Mouse (Mus musculus) liver (tissue): ENCODE data around the gene Cers6.

Source experiments
- DNase-seq: peaks from one replicate; pipeline ENCODE4 v3.0.0-alpha.2; 2020; ENCODE audit warnings: mixed read lengths

Cers6 gene

GRCm38 (mm10) chr2:69129425-69130210 lies 268.4 kb downstream of the Cers6 start:
- no peak for DNase-seq

GRCm38 (mm10) chr2:69132046-69132445 lies 270.8 kb downstream of the Cers6 start:
- DNase-seq = peak; percentile 38

- no peak for DNase-seq
Observed at GRCm38 (mm10) chr2:69132488-69133040, 271.3 kb downstream of the Cers6 start.

DNA sequence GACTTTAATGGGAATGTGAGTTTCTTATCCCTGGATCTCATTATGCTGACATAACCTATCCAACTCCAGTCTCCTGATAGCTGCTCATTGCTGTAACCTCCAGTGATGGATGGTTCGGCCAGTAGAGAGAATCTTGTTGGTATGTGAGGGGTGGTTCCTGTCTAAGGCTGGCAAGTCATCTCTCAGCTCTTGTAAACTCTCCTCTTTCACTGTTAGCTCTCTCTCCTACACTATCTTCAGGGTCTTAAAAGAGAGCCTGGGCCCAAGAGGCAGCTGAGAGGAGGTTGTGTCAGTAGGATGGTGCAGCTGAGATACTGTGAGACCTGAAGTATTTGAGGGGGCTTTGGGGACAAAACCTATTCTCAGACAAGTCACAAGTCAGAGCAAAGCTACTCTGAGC lies 272.9 kb downstream of the Cers6 start:
- no peak for DNase-seq

- DNase-seq = no peak
Observed at GRCm38 (mm10) chr2:69134937-69135336, 273.7 kb downstream of the Cers6 start.

GRCm38 (mm10) chr2:69135661-69136576 lies 274.7 kb downstream of the Cers6 start, which contains the start of gene Nostrin:
TSS of gene Nostrin (plus strand) at chr2:69135800.
- no peak for DNase-seq

DNA sequence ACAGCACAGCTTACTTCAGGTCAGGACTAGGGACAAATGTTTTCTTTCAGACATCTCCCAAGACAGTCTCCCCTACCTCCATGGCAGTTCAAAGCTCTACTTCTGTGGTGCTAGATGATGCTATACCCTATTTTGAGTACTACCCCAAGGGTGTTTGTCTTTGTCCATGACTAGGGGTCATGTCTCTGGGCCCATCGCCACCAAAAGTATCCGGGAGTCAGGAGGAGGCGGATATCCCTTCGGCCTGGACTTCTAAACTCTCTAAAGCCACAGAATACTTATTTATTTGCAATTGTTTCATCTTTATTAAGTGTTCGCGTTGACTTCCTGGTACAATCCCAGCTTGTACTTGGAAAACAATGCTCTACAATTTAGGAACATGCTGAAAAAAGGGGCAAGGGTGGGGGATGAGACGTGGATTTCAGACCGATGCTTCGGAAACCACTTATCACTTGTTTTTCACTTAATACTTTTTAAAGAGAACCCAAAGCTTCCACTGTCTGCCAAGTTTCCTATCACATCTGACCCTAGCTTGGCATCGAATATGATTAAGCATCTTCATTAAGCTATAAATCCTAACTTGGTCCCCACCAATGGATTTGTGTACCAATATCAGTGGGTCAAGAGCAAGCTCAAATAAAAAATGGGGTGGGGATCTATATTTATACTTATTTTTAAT lies 276.3 kb downstream of the Cers6 start:
- no peak for DNase-seq

DNA sequence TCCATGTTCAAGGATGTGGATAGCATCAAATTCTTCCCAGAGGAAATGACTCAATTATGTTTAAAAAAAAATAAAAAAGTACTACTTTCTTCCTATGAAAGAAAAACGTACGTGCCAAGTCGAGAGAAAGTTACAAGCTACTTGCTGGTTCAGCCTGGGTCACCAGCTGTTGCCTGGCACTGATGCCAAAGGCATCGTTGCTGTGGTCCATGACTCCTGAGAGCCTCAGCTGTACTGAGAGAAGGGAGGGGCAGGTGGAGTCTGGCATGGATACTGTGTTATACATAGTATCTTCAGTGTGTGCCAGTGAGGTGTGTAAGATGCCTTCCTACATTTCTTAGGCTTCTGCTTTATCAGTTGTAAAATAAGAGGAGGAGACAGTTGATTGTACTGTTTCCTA lies 277.5 kb downstream of the Cers6 start:
- no peak for DNase-seq

DNA sequence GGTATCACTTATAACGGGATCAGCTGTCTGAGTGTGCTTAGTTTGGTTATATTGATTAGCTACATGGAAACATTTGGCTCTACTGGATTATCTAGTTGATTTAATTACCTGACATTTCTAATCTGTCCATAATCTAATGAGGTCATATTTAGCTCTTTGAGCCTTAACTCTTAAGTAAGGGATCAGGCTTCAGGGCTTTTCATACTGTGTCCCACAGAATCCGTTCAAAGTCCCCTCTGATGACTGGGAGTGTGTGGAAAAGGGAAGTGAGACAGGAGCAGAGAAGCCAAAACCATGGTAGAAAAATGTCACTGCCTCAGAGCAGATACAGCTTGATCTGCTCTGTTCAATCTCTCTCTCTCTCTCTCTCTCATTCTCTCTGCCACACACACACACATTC lies 279.0 kb downstream of the Cers6 start:
- DNase-seq = no peak

DNA sequence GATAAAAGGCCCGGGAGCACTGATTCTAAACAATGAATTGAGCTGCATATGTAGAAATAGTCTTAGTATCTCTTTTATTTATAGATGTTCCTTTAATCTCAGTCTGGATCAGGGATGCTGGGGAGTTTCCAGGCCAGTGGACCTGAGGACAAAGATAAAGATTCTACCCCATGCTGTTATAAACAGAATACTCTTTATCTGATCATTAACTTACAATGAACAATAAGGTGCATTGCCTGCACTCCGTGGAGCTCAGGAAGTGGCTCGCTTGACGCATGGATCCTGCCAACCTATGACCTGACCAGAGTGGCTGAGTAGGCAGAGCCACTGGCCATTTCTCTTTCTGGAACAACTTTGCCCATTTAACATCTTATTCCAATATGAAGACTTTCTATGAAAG lies 279.6 kb downstream of the Cers6 start:
- DNase-seq = no peak

- DNase-seq = no peak
Observed at GRCm38 (mm10) chr2:69148691-69149090, 287.4 kb downstream of the Cers6 start.

- no peak for DNase-seq
Observed at GRCm38 (mm10) chr2:69149154-69149553, 287.9 kb downstream of the Cers6 start.

DNA sequence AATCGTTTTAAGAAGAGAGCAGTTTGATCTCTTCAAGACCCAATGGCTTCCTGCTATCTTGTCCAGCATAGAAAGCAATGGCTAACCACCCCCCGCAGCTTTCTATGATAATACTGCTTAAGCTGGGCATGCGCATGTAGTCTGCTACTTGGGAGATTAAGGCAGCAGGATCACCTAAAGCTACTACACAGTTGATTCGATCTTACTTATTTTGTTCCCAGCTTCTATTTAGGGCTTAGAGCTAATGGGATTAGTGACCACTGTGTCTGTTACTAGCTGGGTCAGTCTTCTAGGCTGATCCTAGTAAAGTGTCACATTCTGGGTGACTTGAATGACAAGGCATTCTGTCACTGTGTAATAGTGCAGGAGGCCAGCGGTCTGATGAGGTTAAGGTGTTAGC lies 289.6 kb downstream of the Cers6 start:
- no peak for DNase-seq

GRCm38 (mm10) chr2:69155861-69156260 lies 294.6 kb downstream of the Cers6 start:
- DNase-seq = no peak

DNA sequence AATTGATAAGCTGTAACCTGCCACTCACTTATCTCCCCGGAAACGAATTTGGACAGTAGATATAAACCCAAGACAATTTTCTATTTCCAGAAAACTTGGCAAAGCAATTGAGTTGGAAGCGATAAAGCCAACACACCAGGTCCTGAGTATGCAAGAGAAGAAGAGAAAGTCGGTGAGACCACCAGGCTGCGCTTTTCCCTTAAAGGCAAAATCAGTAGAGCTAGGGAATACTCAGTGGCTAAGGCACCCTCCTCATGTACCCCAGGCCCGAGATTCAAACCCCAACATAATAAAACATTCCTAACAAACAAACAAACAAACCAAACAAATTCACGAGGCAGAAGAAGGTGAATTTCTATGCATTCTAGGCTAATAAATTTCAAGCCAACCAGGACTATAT lies 295.0 kb downstream of the Cers6 start:
- no peak for DNase-seq

GRCm38 (mm10) chr2:69158907-69159306 lies 297.7 kb downstream of the Cers6 start:
- no peak for DNase-seq
